Mouse (Mus musculus) heart, embryonic 11.5 days (tissue): Measurements from ENCODE around the gene Myocd. TPM values are rescaled to one million over a fixed set of nuclear protein-coding genes. Genes with fewer than 3 reads are reported as not detected.

Experiments used
- ATAC-seq: fragments of 200-750 bp; cut with Nextera tagmentation; replicated peaks from 2 replicates; pipeline ENCODE4 v1.8.0; 2017; ENCODE audit warnings: moderate library complexity; ENCODE audit not compliant: insufficient number of reproducible peaks, low FRiP score, low TSS enrichment
- H3K27ac ChIP-seq: fragments of 300-500 bp; sonication (generic); 2 replicates; pipeline ENCODE4 v1.5.1; 2014; ENCODE audit warnings: mild to moderate bottlenecking, low read depth, low read length
- H3K27me3 ChIP-seq: fragments of 300-500 bp; sonication (generic); 2 replicates; pipeline ENCODE4 v1.6.1; 2014; ENCODE audit warnings: mild to moderate bottlenecking, low read length, mixed read lengths; ENCODE audit not compliant: control insufficient read depth, insufficient read depth
- H3K36me3 ChIP-seq: fragments of 300-500 bp; sonication (generic); 2 replicates; pipeline ENCODE4 v1.6.1; 2014; ENCODE audit warnings: mild to moderate bottlenecking, low read length, moderate library complexity, mixed read lengths; ENCODE audit not compliant: control insufficient read depth, insufficient read depth
- H3K4me1 ChIP-seq: fragments of 300-500 bp; sonication (generic); 2 replicates; pipeline ENCODE4 v1.6.1; 2014; ENCODE audit warnings: low read length; ENCODE audit not compliant: control insufficient read depth, insufficient read depth
- H3K4me2 ChIP-seq: fragments of 300-500 bp; sonication (generic); 2 replicates; pipeline ENCODE4 v1.6.1; 2014; ENCODE audit warnings: mild to moderate bottlenecking, moderate library complexity
- H3K4me3 ChIP-seq: fragments of 300-500 bp; sonication (generic); 2 replicates; pipeline ENCODE4 v1.5.1; 2014; ENCODE audit warnings: low read depth, low read length
- H3K9ac ChIP-seq: fragments of 300-500 bp; sonication (generic); 2 replicates; pipeline ENCODE4 v1.6.1; 2014; ENCODE audit warnings: mild to moderate bottlenecking, low read depth, low read length, moderate library complexity
- H3K9me3 ChIP-seq: fragments of 300-500 bp; sonication (generic); replicated peaks from 2 replicates; pipeline ENCODE4 v1.6.1; 2016; ENCODE audit warnings: low read length; ENCODE audit not compliant: control insufficient read depth
- WGBS: fragments of 180-500 bp; shearing (Covaris S2); extraction: QIAGEN DNeasy Blood & Tissue Kit; methylation state at CpG from one replicate; pipeline ENCODE4 v1.1.7; 2014; ENCODE audit not compliant: insufficient replicate concordance; 5-methylcytosine and 5-hydroxymethylcytosine counted together
- polyA plus RNA-seq: library from polyadenylated mRNA; unstranded; fragments of >200 nt; fragmentation: Nextera tagmentation; extraction: Ambion mirVana; gene quantifications from 2 replicates; pipeline ENCODE4 v1.2.1, GENCODE M21; 2014

Gene Myocd
- polyA plus RNA-seq, 1 experiment from 2014 or later = 66.4 TPM

DNA sequence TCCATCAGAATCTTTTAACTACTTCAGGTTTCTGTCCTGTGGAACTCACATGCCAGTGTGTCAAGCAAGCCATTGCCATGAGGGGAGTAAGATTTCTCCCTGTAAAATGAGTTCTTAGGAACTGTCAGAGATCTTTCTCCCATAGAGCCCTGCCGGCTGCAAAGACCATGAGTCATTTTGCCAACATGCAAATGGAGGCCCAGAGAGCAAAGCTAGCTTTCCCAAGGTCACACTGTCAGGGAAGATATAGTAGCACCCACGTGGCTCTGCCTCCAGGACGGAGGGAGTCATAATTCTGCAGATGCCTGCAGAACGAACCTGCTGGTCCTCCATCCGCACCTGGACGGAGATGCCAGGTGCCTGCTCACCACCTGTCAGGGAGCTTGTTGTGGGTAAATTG is 6.3 kb downstream of the Myocd start:
- no peaks in the 10 kb centered on the region for H3K36me3 ChIP-seq
- 43% methylated on average over 6 of the region's 6 CpGs for WGBS
- H3K9ac ChIP-seq = no peak overlapping the region
- peaks cover 22% of the 10 kb centered on the region for H3K4me1 ChIP-seq
- H3K4me3 ChIP-seq = no peak overlapping the region
- no peaks in the 10 kb centered on the region for H3K9me3 ChIP-seq
- H3K27me3 ChIP-seq = no peaks in the 10 kb centered on the region
- ATAC-seq = no peak
- H3K27ac ChIP-seq = peak overlapping the region; percentile 59; the same call in 1 of the 2 replicates
- H3K4me2 ChIP-seq = no peak overlapping the region; the same call in 1 of the 2 replicates

DNA sequence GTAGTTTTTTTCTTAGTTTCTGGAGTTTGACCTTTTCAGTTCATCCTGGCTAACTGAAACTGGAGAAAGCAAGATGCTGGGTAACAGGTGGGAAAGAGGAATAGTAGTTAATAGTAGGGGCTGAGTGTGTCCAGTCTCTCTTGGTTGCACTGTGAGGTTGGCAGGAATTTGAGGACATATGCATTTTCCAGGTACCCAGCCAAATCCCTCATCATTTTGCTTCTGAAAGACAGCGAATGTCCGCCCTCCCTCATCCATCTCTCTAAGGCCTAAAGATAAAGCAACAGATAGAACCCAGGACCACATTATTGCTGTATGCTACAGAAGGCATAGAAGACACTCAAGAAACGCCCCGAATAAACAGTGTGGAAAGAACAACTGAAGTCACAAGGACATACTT is 10.8 kb downstream of the Myocd start:
- Histone ChIP-seq H3K9me3 (no peaks in the 10 kb centered on the region), H3K4me2 (no peak overlapping the region), H3K27ac (no peak overlapping the region), H3K9ac (no peak overlapping the region), H3K4me3 (no peak overlapping the region), H3K27me3 (no peaks in the 10 kb centered on the region), H3K36me3 (no peaks in the 10 kb centered on the region), H3K4me1 (peaks cover 47% of the 10 kb centered on the region)
- 83% methylated on average over 4 of the region's 4 CpGs for WGBS
- no peak for ATAC-seq

- 63% methylated on average over 11 of the region's 11 CpGs for WGBS
- ATAC-seq = no peak
- H3K4me2 ChIP-seq = no peak overlapping the region
- H3K9me3 ChIP-seq = no peaks in the 10 kb centered on the region
- H3K4me3 ChIP-seq = no peak overlapping the region
- H3K4me1 ChIP-seq = peaks cover 40% of the 10 kb centered on the region
- no peak overlapping the region for H3K27ac ChIP-seq
- H3K36me3 ChIP-seq = no peaks in the 10 kb centered on the region
- H3K27me3 ChIP-seq = no peaks in the 10 kb centered on the region
- no peak overlapping the region for H3K9ac ChIP-seq
Measured at GRCm38 (mm10) chr11:65256143-65256542, 13.6 kb downstream of the Myocd start.

- Histone ChIP-seq H3K4me1 (peaks cover 40% of the 10 kb centered on the region), H3K27ac (peak overlapping the region; percentile 54; the same call in 1 of the 2 replicates)
- 59% methylated on average over 6 of the region's 6 CpGs for WGBS
Measured at GRCm38 (mm10) chr11:65255564-65255963, 14.2 kb downstream of the Myocd start.

GRCm38 (mm10) chr11:65250366-65250765 is 19.4 kb downstream of the Myocd start:
- Histone ChIP-seq H3K4me2 (no peak overlapping the region), H3K4me1 (peaks cover 27% of the 10 kb centered on the region), H3K27me3 (no peaks in the 10 kb centered on the region), H3K4me3 (no peak overlapping the region), H3K9ac (no peak overlapping the region), H3K9me3 (no peaks in the 10 kb centered on the region), H3K36me3 (no peaks in the 10 kb centered on the region), H3K27ac (no peak overlapping the region)
- 81% methylated on average over 4 of the region's 4 CpGs for WGBS
- no peak for ATAC-seq

More at GRCm38 (mm10) chr11:65255564-65255963, 14.2 kb downstream of the Myocd start:
- H3K9ac ChIP-seq = no peak overlapping the region; the same call in 1 of the 2 replicates
- no peak for ATAC-seq
- no peaks in the 10 kb centered on the region for H3K27me3 ChIP-seq
- H3K36me3 ChIP-seq = no peaks in the 10 kb centered on the region
- no peak overlapping the region for H3K4me2 ChIP-seq
- no peaks in the 10 kb centered on the region for H3K9me3 ChIP-seq
- H3K4me3 ChIP-seq = no peak overlapping the region

- Histone ChIP-seq H3K4me1 (peaks cover 30% of the 10 kb centered on the region), H3K27me3 (no peaks in the 10 kb centered on the region), H3K9me3 (no peaks in the 10 kb centered on the region), H3K4me2 (no peak overlapping the region), H3K27ac (no peak overlapping the region), H3K36me3 (no peaks in the 10 kb centered on the region), H3K4me3 (no peak overlapping the region), H3K9ac (no peak overlapping the region)
- 59% methylated on average over 8 of the region's 8 CpGs for WGBS
- ATAC-seq = no peak
Measured at GRCm38 (mm10) chr11:65246301-65247054, 23.3 kb downstream of the Myocd start.

DNA sequence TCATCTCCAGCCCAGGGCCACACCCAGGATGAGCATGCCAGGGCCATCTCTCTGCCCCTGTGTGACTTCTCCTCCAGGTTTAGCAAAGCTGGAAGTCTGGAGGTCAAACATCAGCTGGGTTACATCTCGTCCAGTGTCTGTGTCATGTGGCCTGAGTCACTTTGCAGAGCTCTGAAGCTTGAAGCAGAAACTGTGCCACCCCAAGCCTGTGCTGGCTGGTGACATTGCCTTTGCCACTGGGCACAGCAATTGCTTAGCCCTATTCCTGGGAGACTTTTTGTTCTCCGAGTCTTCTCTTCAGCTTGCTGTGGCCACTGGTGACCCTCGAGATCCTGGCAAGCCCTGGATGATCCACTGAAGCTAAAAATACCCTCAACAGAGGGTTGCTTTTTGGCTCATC is 26.2 kb downstream of the Myocd start:
- Histone ChIP-seq H3K4me2 (no peak overlapping the region), H3K4me1 (peaks cover 35% of the 10 kb centered on the region), H3K36me3 (no peaks in the 10 kb centered on the region), H3K9ac (no peak overlapping the region), H3K9me3 (no peaks in the 10 kb centered on the region), H3K27me3 (no peaks in the 10 kb centered on the region), H3K27ac (no peak overlapping the region), H3K4me3 (no peak overlapping the region)
- 39% methylated on average over 3 of the region's 3 CpGs for WGBS
- ATAC-seq = no peak

DNA sequence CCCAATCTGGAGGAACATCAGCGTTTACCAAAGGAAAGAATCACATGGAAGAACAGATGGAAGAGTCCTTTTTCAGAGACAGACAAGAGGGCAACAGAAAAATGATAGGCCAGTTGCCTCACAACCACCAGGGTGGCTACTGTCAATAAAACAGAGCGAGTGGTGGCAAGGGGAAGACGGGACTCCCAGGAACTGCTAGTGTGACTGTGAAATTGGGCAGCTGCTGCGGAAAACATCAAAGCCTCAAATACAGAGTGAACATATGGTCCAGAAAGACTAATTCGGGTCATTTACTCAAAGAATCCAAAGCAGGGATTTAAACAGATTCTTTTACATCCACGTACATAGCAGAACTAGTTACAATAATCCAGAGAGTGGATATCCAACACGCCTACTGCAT is 29.3 kb downstream of the Myocd start:
- Histone ChIP-seq H3K27ac (no peak overlapping the region), H3K4me1 (peaks cover 39% of the 10 kb centered on the region), H3K9me3 (no peaks in the 10 kb centered on the region), H3K9ac (no peak overlapping the region), H3K4me3 (no peak overlapping the region), H3K27me3 (no peaks in the 10 kb centered on the region), H3K36me3 (no peaks in the 10 kb centered on the region), H3K4me2 (no peak overlapping the region)
- WGBS = 73% methylated on average over 7 of the region's 7 CpGs
- ATAC-seq = no peak

GRCm38 (mm10) chr11:65237896-65238295 is 31.9 kb downstream of the Myocd start:
- Histone ChIP-seq H3K4me2 (no peak overlapping the region), H3K36me3 (no peaks in the 10 kb centered on the region), H3K9ac (no peak overlapping the region), H3K4me1 (peaks cover 39% of the 10 kb centered on the region), H3K9me3 (no peaks in the 10 kb centered on the region), H3K27ac (peak overlapping the region; percentile 35; the same call in 1 of the 2 replicates), H3K4me3 (no peak overlapping the region), H3K27me3 (no peaks in the 10 kb centered on the region)
- WGBS = 85% methylated on average over 3 of the region's 3 CpGs
- no peak for ATAC-seq
